Mouse (Mus musculus): ENCODE measurements around the gene Gm45808. TPM values are rescaled to one million over a fixed set of nuclear protein-coding genes. Genes with fewer than 3 reads are reported as not detected.

The Gm45808 gene
- polyA plus RNA-seq, 1 experiment = not detected

DNA sequence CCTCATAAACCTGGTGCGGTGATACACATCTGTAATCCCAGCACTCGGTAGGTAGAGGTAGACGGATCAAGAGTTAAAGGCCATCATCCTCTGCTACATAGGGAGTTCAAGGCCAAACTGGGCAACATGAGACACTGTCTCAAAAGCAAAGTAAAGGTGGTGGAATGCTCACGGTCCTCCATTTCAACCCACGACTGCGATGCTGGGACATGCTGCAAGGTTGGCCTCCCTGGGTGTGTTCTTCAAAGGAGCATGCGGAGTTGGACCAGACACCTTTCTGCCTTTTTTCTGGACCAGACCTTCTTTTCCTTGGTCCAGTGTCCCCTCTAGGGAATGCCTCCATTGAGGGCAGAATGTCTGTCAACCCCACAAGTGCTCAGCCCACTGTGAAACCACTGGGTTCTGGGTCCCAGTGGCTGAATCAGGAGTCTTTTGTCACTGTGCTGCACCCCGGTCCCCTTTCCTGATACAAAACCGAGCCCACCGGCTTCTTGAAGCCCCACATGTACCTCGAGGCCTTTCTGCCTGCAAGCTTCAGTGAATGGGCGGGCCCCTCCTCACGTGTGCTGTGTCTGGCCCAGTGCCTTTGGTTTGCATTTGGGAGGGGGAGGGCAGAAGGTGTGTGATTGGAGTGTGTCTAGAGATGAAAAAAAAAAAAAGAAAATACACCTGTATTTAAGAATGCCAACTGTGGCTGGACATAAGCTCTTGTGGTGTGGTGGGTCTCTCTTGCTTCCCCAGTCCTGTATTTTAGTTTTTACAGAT lies 30.5 kb downstream of the Gm45808 start:
- Histone ChIP-seq H3K4me3 (ENCODE audit: insufficient read depth, low read length) (no peak overlapping the region), H3K27ac (ENCODE audit: insufficient read depth, low read length) (no peak overlapping the region), H3K4me1 (ENCODE audit: control insufficient read depth, insufficient read depth, low read length) (peaks cover 5% of the 10 kb centered on the region; the same call in 1 of the 2 replicates)
- no peak for TF ChIP-seq CTCF (IDR thresholded peaks at IDR 0.05; ENCODE audit: borderline replicate concordance, insufficient read depth, low read length)
- TF ChIP-seq POLR2A (IDR thresholded peaks at IDR 0.05; ENCODE audit: low read depth, low read length) = peak; percentile 2; the same call in 1 of the 2 replicates

DNA sequence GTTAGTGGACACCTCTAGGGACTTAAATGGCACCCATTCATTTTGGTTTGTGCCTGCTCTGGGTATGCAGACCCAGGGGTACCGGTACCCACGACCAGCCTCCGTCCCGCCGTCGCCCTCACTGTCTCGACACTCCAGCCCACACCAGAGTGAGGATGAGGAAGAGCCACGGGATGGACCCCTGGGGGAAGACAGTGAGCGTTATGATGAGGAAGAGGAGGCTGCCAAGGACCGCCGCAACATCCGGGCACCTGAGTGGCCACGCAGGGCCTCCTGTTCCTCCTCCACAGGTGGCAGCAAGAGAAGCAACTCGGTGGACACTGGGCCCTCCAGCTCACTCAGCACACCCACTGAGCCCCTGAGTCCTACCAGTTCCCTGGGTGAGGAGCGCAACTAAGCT lies 31.6 kb downstream of the Gm45808 start:
- Histone ChIP-seq H3K4me1 (ENCODE audit: control insufficient read depth, insufficient read depth, low read length) (no peaks in the 10 kb centered on the region), H3K4me3 (ENCODE audit: insufficient read depth, low read length) (no peak overlapping the region), H3K27ac (ENCODE audit: insufficient read depth, low read length) (no peak overlapping the region)
- TF ChIP-seq POLR2A (IDR thresholded peaks at IDR 0.05; ENCODE audit: low read depth, low read length) = no peak
- TF ChIP-seq CTCF (IDR thresholded peaks at IDR 0.05; ENCODE audit: borderline replicate concordance, insufficient read depth, low read length) = no peak

DNA sequence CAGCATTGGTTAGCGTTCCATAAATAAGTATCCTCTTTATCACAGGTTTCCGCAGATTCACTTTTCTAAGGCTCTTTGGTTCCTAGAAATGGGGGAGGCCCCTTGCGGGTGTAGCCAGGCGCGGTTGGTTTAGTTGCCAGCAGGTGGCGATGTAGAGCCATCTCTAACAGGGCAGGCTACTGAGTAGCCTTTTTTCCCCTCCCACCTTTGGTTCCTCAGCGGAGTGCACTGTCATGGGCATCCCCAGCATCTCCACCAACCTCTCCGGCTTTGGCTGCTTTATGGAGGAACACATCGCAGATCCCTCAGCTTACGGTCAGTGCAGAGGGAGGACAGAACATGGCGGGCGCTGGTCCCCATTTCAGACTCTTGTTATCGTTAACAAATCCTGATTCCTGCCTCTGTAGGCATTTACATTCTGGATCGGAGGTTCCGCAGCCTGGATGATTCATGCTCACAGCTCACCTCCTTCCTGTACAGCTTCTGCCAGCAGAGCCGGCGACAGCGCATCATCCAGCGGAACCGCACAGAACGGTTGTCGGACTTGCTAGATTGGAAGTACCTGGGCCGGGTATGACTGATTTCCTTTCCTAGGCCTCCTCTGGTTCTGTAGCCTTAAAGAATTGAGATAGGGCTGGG lies 35.1 kb downstream of the Gm45808 start:
- H3K27ac ChIP-seq (ENCODE audit: insufficient read depth, low read length) = no peak overlapping the region
- H3K4me3 ChIP-seq (ENCODE audit: insufficient read depth, low read length) = no peak overlapping the region
- H3K4me1 ChIP-seq (ENCODE audit: control insufficient read depth, insufficient read depth, low read length) = no peaks in the 10 kb centered on the region
- TF ChIP-seq POLR2A (IDR thresholded peaks at IDR 0.05; ENCODE audit: low read depth, low read length) (no peak), CTCF (IDR thresholded peaks at IDR 0.05; ENCODE audit: borderline replicate concordance, insufficient read depth, low read length) (peak; percentile 41)

DNA sequence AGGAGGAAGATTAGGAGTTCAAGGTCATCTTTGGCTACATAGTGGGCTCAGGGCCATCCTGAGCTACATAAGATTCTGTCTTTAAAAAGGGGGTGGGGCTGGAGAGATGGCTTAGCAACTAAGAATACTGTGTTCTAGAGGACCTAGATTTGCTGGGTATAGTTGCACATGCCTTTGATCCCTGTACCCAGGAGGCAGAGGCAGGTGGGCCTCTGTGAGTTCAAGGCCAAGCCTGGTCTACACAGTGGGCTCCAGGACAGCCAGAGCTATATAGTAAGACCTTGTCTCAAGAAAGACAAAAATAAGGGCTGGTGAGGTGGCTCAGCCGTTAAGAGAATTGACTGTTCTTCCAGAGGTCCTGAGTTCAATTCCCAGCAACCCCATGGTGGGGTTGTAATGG lies 36.6 kb downstream of the Gm45808 start:
- TF ChIP-seq CTCF (IDR thresholded peaks at IDR 0.05; ENCODE audit: borderline replicate concordance, insufficient read depth, low read length) = no peak
- no peak for TF ChIP-seq POLR2A (IDR thresholded peaks at IDR 0.05; ENCODE audit: low read depth, low read length)
- Histone ChIP-seq H3K27ac (ENCODE audit: insufficient read depth, low read length) (no peak overlapping the region), H3K4me3 (ENCODE audit: insufficient read depth, low read length) (no peak overlapping the region), H3K4me1 (ENCODE audit: control insufficient read depth, insufficient read depth, low read length) (no peaks in the 10 kb centered on the region)

DNA sequence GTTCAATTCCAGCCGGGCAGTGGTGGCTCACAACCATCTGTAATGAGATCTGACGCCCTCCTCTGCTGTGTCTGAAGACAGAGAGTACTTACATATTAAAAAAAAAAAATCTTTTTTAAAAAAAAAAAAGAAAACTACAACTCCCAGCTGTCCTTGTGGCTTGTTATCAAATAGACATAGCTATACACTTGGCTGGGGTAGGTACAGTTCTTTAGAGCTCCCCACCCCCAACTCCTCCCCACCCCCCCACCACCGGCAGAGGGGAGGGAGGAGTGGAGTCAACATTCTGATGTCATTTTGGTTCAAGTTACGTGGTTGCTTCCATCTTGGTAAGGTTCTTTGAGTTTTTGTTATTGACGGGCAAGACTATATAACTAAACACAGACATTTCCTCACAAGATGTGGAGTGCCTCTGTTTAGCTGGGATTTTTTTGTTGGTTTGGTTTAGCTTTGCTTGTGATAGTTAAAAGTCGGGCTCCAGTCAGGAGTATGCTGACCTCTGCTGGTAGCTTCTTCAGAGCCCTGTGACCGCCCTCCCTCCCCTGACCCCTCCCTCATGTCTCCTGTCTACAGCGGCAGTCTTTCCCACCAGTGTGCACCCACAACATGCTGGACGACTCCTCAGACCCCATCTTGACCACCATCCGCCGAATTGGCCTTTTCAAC lies 39.2 kb downstream of the Gm45808 start:
- no peak overlapping the region for H3K27ac ChIP-seq (ENCODE audit: insufficient read depth, low read length)
- no peak overlapping the region for H3K4me3 ChIP-seq (ENCODE audit: insufficient read depth, low read length)
- H3K4me1 ChIP-seq (ENCODE audit: control insufficient read depth, insufficient read depth, low read length) = no peaks in the 10 kb centered on the region
- TF ChIP-seq POLR2A (IDR thresholded peaks at IDR 0.05; ENCODE audit: low read depth, low read length) (no peak), CTCF (IDR thresholded peaks at IDR 0.05; ENCODE audit: borderline replicate concordance, insufficient read depth, low read length) (peak; percentile 26; the same call in 1 of the 2 replicates)

DNA sequence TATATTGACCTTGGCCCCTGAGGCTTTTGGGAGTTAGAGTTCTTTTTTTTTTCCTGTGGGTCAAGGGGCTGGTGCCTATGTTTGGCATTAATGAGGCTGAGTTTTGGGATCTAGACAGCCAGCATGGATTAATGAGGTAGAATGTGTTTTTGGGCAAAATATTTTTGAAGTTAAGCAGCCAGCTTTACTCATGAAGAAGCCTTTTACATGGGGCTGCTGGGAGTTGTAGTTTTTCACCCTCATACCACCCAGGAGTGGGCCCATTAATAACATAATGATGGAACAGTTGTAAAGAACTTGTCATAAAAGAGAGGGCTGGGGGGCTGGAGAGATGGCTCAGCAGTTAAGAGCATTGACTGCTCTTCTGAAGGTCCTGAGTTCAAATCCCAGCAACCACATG lies 40.0 kb downstream of the Gm45808 start:
- H3K27ac ChIP-seq (ENCODE audit: insufficient read depth, low read length) = no peak overlapping the region
- no peak overlapping the region for H3K4me3 ChIP-seq (ENCODE audit: insufficient read depth, low read length)
- no peak for TF ChIP-seq POLR2A (IDR thresholded peaks at IDR 0.05; ENCODE audit: low read depth, low read length)
- no peak for TF ChIP-seq CTCF (IDR thresholded peaks at IDR 0.05; ENCODE audit: borderline replicate concordance, insufficient read depth, low read length)

DNA sequence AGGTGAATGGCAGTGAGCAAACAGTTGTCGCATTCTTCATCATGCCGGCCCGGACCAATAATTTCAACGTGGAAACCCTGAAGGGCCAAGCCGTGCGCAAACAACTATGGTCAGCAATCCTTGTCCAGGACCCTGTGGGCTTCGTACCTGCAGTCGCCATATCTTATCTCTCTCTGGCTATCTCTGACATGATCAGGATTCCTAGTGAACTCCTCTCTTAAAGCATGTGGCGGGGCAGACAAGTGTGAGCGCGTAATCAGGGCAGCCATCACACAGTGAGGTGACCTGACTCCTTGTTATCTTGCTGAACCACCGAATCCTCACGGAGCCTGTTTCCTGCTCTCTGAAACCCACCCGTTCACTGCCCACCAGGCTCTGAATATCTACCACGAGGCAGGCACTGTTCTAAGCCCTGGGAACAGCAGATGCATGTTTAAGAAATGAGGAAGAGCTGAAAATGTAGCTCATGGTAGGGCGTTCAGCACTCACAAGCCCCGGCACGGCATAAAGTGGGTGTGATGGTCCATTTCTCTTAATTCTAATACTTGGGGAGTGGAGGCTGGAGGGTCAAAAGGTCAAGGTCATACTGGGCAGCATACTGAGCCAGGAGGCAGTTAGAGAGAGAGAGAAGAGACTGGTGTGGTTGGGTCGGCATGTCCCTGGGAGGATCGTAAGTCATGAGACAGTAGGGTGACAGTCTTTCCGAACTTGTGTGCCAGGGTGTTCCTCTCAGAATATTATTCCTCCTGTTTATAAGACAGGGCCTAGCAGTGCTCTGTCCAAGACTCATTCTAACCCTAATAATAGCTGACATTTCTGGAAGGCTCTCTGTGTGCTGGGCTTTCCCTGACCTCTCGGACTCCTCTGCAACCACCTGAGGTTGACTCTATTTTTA lies 42.8 kb downstream of the Gm45808 start:
- no peak overlapping the region for H3K27ac ChIP-seq (ENCODE audit: insufficient read depth, low read length)
- no peak for TF ChIP-seq CTCF (IDR thresholded peaks at IDR 0.05; ENCODE audit: borderline replicate concordance, insufficient read depth, low read length)
- no peak for TF ChIP-seq POLR2A (IDR thresholded peaks at IDR 0.05; ENCODE audit: low read depth, low read length)
- H3K4me1 ChIP-seq (ENCODE audit: control insufficient read depth, insufficient read depth, low read length) = no peaks in the 10 kb centered on the region
- no peak overlapping the region for H3K4me3 ChIP-seq (ENCODE audit: insufficient read depth, low read length)

More for the DNA sequence above, 40.0 kb downstream of the Gm45808 start:
- no peaks in the 10 kb centered on the region for H3K4me1 ChIP-seq (ENCODE audit: control insufficient read depth, insufficient read depth, low read length)

DNA sequence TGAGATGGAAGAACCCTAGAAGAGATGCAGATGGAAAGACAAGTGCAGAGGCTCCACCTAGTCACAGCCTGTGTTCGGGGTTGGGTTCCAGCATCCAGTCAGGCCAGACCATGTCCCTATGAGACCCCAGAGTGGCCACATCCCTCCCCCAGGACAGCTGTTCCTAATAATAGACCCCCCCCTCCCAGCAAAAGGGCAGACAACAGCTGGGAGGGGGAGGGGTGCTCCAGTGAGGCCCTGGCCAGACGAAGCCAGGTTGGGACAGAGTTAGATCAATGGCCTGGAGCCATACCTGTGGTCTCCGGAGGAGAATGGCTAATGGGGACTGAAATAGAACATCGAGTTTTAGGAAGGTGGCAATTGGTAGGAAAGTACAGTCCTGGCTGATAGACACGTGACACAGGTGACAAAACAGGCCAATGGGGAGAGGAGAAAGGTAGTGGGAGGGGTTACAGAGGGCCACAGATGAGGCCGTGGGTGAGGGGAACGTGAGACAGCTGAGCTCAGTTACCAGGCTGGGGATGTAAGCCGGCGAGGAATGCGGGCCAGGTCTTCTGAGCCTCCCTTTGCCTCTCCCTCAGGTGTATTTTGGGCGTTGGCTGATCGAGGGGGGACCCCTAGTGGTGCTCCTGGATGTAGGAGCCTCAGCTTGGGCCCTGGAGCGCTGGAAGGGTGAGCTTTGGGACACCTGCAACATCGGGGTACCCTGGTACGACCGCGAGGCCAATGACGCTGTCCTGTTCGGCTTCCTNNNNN lies 48.9 kb downstream of the Gm45808 start, which contains the start of gene Ruvbl2:
Ruvbl2 (minus strand) TSS at position 576 of the 756 bp plus-strand sequence.
- Histone ChIP-seq H3K4me1 (ENCODE audit: control insufficient read depth, insufficient read depth, low read length) (0 out of 2 replicates have a peak, but pooled peaks cover 5% of the 10 kb centered on the region), H3K27ac (ENCODE audit: insufficient read depth, low read length) (no peak within 1 kb of the TSS), H3K4me3 (ENCODE audit: insufficient read depth, low read length) (no peak within 1 kb of the TSS)
- TF ChIP-seq POLR2A (IDR thresholded peaks at IDR 0.05; ENCODE audit: low read depth, low read length) (no peak), CTCF (IDR thresholded peaks at IDR 0.05; ENCODE audit: borderline replicate concordance, insufficient read depth, low read length) (no peak)

All from embryonic fibroblast, embryonic 13.5 days (primary cell).